Mouse (Mus musculus): Measurements from ENCODE around the gene Timm8a2. TPM values are rescaled to one million over a fixed set of nuclear protein-coding genes. Genes with fewer than 3 reads are reported as not detected.

Timm8a2 gene
- total and polyA plus RNA-seq, 3 experiments: 0.18 TPM; not detected in 2

DNA sequence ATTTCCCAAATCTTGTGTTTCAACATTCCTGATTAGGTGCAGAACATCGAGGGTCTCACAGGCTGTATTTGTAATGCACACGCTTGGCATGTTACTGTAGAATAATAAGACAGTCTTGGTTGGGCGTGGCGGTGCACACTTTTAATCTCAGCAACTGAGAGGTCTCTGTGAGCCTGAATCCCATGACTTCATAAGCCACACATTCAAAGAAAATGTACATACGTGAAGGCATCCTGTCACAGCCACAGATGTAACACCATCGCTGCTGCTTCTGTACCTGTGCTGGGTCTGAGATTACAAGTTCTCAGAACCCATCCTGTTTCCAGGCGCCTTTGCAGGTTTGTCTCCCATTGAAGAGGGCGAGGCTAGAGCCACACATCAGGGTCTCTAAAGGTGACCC lies 22.7 kb upstream of the Timm8a2 start:
- no peaks in the 10 kb centered on the region for H3K79me2 ChIP-seq (ENCODE audit: control insufficient read depth, insufficient read depth, low read length, poor library complexity)
- H3K27ac ChIP-seq (ENCODE audit: control insufficient read depth, low read depth, low read length): no peak overlapping the region
- no peak for TF ChIP-seq TBP (IDR thresholded peaks at IDR 0.05; ENCODE audit: low read depth, low read length)
- no peak for TF ChIP-seq UBTF (IDR thresholded peaks at IDR 0.05; ENCODE audit: borderline replicate concordance, insufficient read depth, low read depth, low read length)
- TF ChIP-seq MAZ (IDR thresholded peaks at IDR 0.05; ENCODE audit: low read depth, low read length): no peak
- TF ChIP-seq MYC (IDR thresholded peaks at IDR 0.05; ENCODE audit: low read depth, low read length): no peak
- no peak for TF ChIP-seq POLR2A (IDR thresholded peaks at IDR 0.05; ENCODE audit: control insufficient read depth in 1 of 2, insufficient read depth in 1 of 2, low read depth in 1 of 2, low read length in 2 of 2, poor library complexity in 1 of 2)
- no peak for TF ChIP-seq SIN3A (IDR thresholded peaks at IDR 0.05; ENCODE audit: low read length)
- TF ChIP-seq KAT2A (conservative IDR thresholded peaks at IDR 0.05; ENCODE audit: low read depth, low read length): no peak
- TF ChIP-seq EP300 (IDR thresholded peaks at IDR 0.05; ENCODE audit: low read depth in 1 of 2, low read length in 2 of 2): no peak
- no peak for TF ChIP-seq NRF1 (IDR thresholded peaks at IDR 0.05; ENCODE audit: insufficient read depth, low read depth, low read length, poor library complexity, severe bottlenecking)
- no peak for TF ChIP-seq POLR2AphosphoS2 (IDR thresholded peaks at IDR 0.05; ENCODE audit: low read length)
- TF ChIP-seq TAL1 (IDR thresholded peaks at IDR 0.05; ENCODE audit: low read length): no peak
- no peak for TF ChIP-seq MAX (IDR thresholded peaks at IDR 0.05; ENCODE audit: low read length)
- no peak for TF ChIP-seq ETS1 (IDR thresholded peaks at IDR 0.05; ENCODE audit: low read depth, low read length)
- TF ChIP-seq NELFE (IDR thresholded peaks at IDR 0.05; ENCODE audit: low read depth, low read length): no peak
- TF ChIP-seq ZMIZ1 (IDR thresholded peaks at IDR 0.05; ENCODE audit: low read depth, low read length): no peak
- TF ChIP-seq ZKSCAN1 (IDR thresholded peaks at IDR 0.05; ENCODE audit: low read depth, low read length): no peak
- TF ChIP-seq MEF2A (IDR thresholded peaks at IDR 0.05; ENCODE audit: extremely low read depth, insufficient replicate concordance, low read depth, low read length, poor library complexity, severe bottlenecking): no peak
- TF ChIP-seq CHD2 (IDR thresholded peaks at IDR 0.05; ENCODE audit: low read length): no peak
- TF ChIP-seq MXI1 (IDR thresholded peaks at IDR 0.05; ENCODE audit: low read depth, low read length): no peak
- TF ChIP-seq ZNF384 (IDR thresholded peaks at IDR 0.05; ENCODE audit: low read depth, low read length): no peak
- no peak for DNase-seq (ENCODE audit: low read depth, low spot score)
- H3K27me3 ChIP-seq (ENCODE audit: control insufficient read depth in 1 of 2, insufficient read depth in 2 of 2, low read length in 2 of 2): no peaks in the 10 kb centered on the region
- H3K36me3 ChIP-seq (ENCODE audit: control insufficient read depth in 1 of 2, insufficient read depth in 2 of 2, low read length in 2 of 2): peaks cover 0 to 3% of the 10 kb centered on the region in 2 experiments
- no peak overlapping the region for H3K9ac ChIP-seq (ENCODE audit: control insufficient read depth, low read depth, low read length, poor library complexity, severe bottlenecking)
- no peak overlapping the region for H3K4me3 ChIP-seq (ENCODE audit: control insufficient read depth in 1 of 2, insufficient read depth in 1 of 2, low read depth in 2 of 2, low read length in 2 of 2)
- H3K9me3 ChIP-seq (replicated peaks; ENCODE audit: insufficient read depth, low read length): no peaks in the 10 kb centered on the region
- H3K4me1 ChIP-seq (ENCODE audit: control insufficient read depth in 1 of 2, insufficient read depth in 2 of 2, low read length in 2 of 2): peaks cover 7 to 8% of the 10 kb centered on the region in 2 experiments; a peak in 3 of 4 replicates

DNA sequence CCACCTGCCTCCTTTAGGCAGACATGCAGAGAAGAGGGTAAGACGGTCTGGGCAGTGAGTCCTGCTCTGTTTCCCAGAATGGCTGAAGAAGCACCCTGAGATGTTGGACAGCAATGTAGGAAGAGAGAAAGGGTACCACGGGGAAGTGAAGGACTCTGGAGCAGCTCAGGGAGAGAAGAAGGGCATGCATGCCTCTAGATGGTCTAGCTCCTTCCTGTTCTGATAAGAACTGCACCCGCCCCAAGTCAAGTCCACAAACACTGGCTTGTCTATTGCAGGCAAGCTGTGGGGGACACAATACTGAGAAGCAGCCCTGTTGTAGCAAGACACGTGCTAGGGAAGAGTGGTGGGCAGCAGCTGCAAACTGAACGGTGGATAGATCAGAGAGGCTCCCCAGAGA lies 22.3 kb upstream of the Timm8a2 start:
- Histone ChIP-seq H3K4me3 (ENCODE audit: control insufficient read depth in 1 of 2, insufficient read depth in 1 of 2, low read depth in 2 of 2, low read length in 2 of 2) (no peak overlapping the region), H3K27me3 (ENCODE audit: control insufficient read depth in 1 of 2, insufficient read depth in 2 of 2, low read length in 2 of 2) (no peaks in the 10 kb centered on the region), H3K9me3 (replicated peaks; ENCODE audit: insufficient read depth, low read length) (no peaks in the 10 kb centered on the region), H3K4me1 (ENCODE audit: control insufficient read depth in 1 of 2, insufficient read depth in 2 of 2, low read length in 2 of 2) (peaks cover 7 to 8% of the 10 kb centered on the region in 2 experiments; a peak in 3 of 4 replicates), H3K9ac (ENCODE audit: control insufficient read depth, low read depth, low read length, poor library complexity, severe bottlenecking) (no peak overlapping the region), H3K36me3 (ENCODE audit: control insufficient read depth in 1 of 2, insufficient read depth in 2 of 2, low read length in 2 of 2) (peaks cover 0 to 3% of the 10 kb centered on the region in 2 experiments), H3K79me2 (ENCODE audit: control insufficient read depth, insufficient read depth, low read length, poor library complexity) (no peaks in the 10 kb centered on the region), H3K27ac (ENCODE audit: control insufficient read depth, low read depth, low read length) (no peak overlapping the region)
- TF ChIP-seq EP300 (IDR thresholded peaks at IDR 0.05; ENCODE audit: low read depth in 1 of 2, low read length in 2 of 2) (peak in 1 of 2 experiments; percentile 33; a peak in 1 of 4 replicates), ELF1 (IDR thresholded peaks at IDR 0.05; ENCODE audit: low read depth, low read length) (0 out of 2 replicates have a peak, but pooled peaks have one; percentile 25), GATA1 (IDR thresholded peaks at IDR 0.05; ENCODE audit: low read depth, low read length) (0 out of 2 replicates have a peak, but pooled peaks have one; percentile 34), SIN3A (IDR thresholded peaks at IDR 0.05; ENCODE audit: low read length) (no peak)
- DNase-seq (ENCODE audit: low read depth, low spot score): peak; percentile 40

Measured in MEL (cell line).